Mouse (Mus musculus): ENCODE measurements around the gene Map2. TPM values are rescaled to one million over a fixed set of nuclear protein-coding genes. Genes with fewer than 3 reads are reported as not detected.

Gene Map2
- polyA plus RNA-seq, 1 experiment from 2014 or later, result 0.66 TPM

DNA sequence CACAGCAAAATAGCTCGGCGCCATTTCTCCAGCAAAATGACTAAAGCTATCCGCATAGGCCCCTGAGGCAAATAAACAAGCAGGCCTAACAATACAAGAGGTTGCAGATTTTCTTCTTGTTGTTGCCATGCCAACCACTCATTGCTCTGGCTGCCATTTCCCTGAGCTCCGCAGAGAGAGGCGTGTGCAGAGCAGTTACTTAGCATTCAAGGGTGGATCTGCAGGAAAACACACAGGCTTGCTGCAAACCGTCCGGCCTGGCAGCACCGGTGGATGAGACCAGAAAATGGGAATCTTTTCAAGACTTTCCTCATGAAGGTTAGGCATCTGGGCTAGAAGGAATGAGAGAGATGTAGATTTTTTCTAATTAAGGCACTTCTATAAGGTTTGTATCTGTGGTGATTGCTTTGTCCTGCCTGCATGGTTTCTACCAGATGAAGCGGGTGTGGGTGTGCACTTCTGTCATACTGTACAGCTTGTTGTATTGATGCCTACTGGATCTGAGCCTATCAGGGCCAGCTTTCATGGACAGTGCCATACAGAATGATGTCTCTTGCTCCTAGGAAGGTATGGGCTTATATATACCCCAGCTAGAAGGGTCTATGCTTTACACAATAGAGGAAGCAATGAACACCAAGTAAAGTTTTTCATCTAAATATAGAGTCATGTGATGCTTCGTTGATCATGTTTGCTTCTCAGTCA, 211.8 kb downstream of the Map2 start:
- TF ChIP-seq EP300 (IDR thresholded peaks at IDR 0.05; ENCODE audit: low read depth), result no peak
- DNase-seq (no peak), ATAC-seq (no peak)
- Histone ChIP-seq H3K4me2 (ENCODE audit: low read depth, low read length) (no peak overlapping the region), H3K27me3 (ENCODE audit: insufficient read depth, low read length) (no peaks in the 10 kb centered on the region), H3K36me3 (replicated peaks; ENCODE audit: insufficient read depth, low read length) (no peaks in the 10 kb centered on the region), H3K9me3 (ENCODE audit: low read length) (no peaks in the 10 kb centered on the region), H3K4me1 (ENCODE audit: insufficient read depth) (no peaks in the 10 kb centered on the region), H3K27ac (ENCODE audit: low read depth) (no peak overlapping the region), H3K4me3 (ENCODE audit: low read depth, low read length) (no peak overlapping the region), H3K9ac (replicated peaks) (no peak overlapping the region)
- WGBS (ENCODE audit: insufficient replicate concordance), result 71% methylated on average over 10 of the region's 10 CpGs

- H3K4me2 ChIP-seq (ENCODE audit: low read depth, low read length), result no peak overlapping the region
- WGBS (ENCODE audit: insufficient replicate concordance), result 65% methylated on average over 8 of the region's 8 CpGs
- H3K9ac ChIP-seq (replicated peaks), result no peak overlapping the region
- no peaks in the 10 kb centered on the region for H3K9me3 ChIP-seq (ENCODE audit: low read length)
- H3K27ac ChIP-seq (ENCODE audit: low read depth), result no peak overlapping the region
- TF ChIP-seq CTCF (IDR thresholded peaks at IDR 0.05; ENCODE audit: low read depth) (no peak), EP300 (IDR thresholded peaks at IDR 0.05; ENCODE audit: low read depth) (no peak)
- no peak for ATAC-seq
- H3K27me3 ChIP-seq (ENCODE audit: insufficient read depth, low read length), result no peaks in the 10 kb centered on the region
- DNase-seq, result no peak
- no peaks in the 10 kb centered on the region for H3K36me3 ChIP-seq (replicated peaks; ENCODE audit: insufficient read depth, low read length)
- H3K4me3 ChIP-seq (ENCODE audit: low read depth, low read length), result no peak overlapping the region
- no peaks in the 10 kb centered on the region for H3K4me1 ChIP-seq (ENCODE audit: insufficient read depth)
These were observed 213.5 kb downstream of the Map2 start for GRCm38 (mm10) chr1:66388561-66388960.

DNA sequence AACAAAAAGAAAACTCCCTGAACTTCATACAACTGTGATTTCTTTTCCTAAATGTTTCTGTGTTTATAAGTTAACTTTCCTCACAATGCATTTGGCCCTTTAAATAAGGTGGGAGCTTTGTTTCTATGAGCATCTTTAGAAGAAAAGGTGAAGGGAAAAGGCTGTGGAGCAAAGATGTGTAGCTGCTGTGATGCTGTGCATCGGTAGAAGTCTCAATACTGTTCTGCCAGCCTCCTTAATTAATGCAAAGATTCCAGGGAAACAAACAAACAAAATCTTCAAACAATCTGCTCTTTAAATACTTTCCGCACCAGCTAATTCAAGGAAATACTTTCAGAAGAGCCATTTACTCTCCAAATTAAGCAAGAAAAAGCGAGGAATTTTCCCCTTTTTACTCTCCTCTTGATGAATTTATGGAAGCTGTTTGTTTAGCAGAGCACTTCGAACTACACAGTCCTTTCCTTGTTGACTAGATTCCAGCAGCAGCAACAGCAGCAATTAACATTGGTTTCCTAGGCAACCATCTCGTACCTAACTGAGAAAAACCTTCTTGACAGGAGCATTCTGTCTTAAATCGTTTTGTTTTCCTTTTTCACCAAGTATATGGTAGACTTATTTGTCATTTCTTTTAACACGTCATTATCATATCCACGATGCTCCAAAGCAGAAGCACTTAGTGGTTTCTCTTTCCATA, 220.0 kb downstream of the Map2 start:
- H3K27ac ChIP-seq (ENCODE audit: low read depth), result no peak overlapping the region
- no peaks in the 10 kb centered on the region for H3K9me3 ChIP-seq (ENCODE audit: low read length)
- TF ChIP-seq CTCF (IDR thresholded peaks at IDR 0.05; ENCODE audit: low read depth) (no peak), EP300 (IDR thresholded peaks at IDR 0.05; ENCODE audit: low read depth) (no peak)
- H3K36me3 ChIP-seq (replicated peaks; ENCODE audit: insufficient read depth, low read length), result no peaks in the 10 kb centered on the region
- no peak overlapping the region for H3K4me2 ChIP-seq (ENCODE audit: low read depth, low read length)
- H3K4me1 ChIP-seq (ENCODE audit: insufficient read depth), result no peaks in the 10 kb centered on the region
- H3K9ac ChIP-seq (replicated peaks), result no peak overlapping the region
- H3K27me3 ChIP-seq (ENCODE audit: insufficient read depth, low read length), result no peaks in the 10 kb centered on the region
- 42% methylated on average over 8 of the region's 8 CpGs for WGBS (ENCODE audit: insufficient replicate concordance)
- ATAC-seq (no peak), DNase-seq (no peak)
- H3K4me3 ChIP-seq (ENCODE audit: low read depth, low read length), result no peak overlapping the region

GRCm38 (mm10) chr1:66395826-66396225, 220.8 kb downstream of the Map2 start:
- Histone ChIP-seq H3K27me3 (ENCODE audit: insufficient read depth, low read length) (no peaks in the 10 kb centered on the region), H3K4me2 (ENCODE audit: low read depth, low read length) (no peak overlapping the region), H3K4me1 (ENCODE audit: insufficient read depth) (no peaks in the 10 kb centered on the region), H3K36me3 (replicated peaks; ENCODE audit: insufficient read depth, low read length) (no peaks in the 10 kb centered on the region), H3K27ac (ENCODE audit: low read depth) (no peak overlapping the region), H3K9me3 (ENCODE audit: low read length) (no peaks in the 10 kb centered on the region), H3K4me3 (ENCODE audit: low read depth, low read length) (no peak overlapping the region), H3K9ac (replicated peaks) (no peak overlapping the region)
- TF ChIP-seq CTCF (IDR thresholded peaks at IDR 0.05; ENCODE audit: low read depth), result no peak
- no peak for TF ChIP-seq EP300 (IDR thresholded peaks at IDR 0.05; ENCODE audit: low read depth)
- no peak for ATAC-seq
- WGBS (ENCODE audit: insufficient replicate concordance), result 70% methylated on average over 2 of the region's 2 CpGs
- DNase-seq, result no peak

DNA sequence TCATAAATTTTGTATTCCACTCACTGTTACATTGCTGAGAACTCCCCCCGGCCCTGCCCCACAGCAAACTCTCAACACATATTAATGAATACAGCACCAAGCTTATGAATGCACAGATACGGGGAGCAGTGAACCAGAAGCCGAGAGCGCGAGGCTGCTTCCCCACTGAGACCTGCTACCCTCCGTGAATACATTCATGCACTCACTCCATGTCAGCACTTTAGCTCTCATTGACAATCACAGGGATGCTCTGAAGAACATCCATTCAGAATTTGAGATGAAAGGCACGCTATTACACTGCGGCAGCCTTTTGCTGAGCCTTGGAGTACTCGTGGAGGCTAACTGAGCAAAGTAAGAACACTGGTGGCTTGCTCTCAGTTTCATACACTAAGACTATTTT, 226.8 kb downstream of the Map2 start:
- no peaks in the 10 kb centered on the region for H3K9me3 ChIP-seq (ENCODE audit: low read length)
- H3K4me1 ChIP-seq (ENCODE audit: insufficient read depth), result no peaks in the 10 kb centered on the region
- H3K27me3 ChIP-seq (ENCODE audit: insufficient read depth, low read length), result no peaks in the 10 kb centered on the region
- no peak overlapping the region for H3K4me3 ChIP-seq (ENCODE audit: low read depth, low read length)
- no peak overlapping the region for H3K27ac ChIP-seq (ENCODE audit: low read depth)
- WGBS (ENCODE audit: insufficient replicate concordance), result 74% methylated on average over 9 of the region's 9 CpGs
- DNase-seq (no peak), ATAC-seq (no peak)
- TF ChIP-seq EP300 (IDR thresholded peaks at IDR 0.05; ENCODE audit: low read depth) (no peak), CTCF (IDR thresholded peaks at IDR 0.05; ENCODE audit: low read depth) (no peak)
- H3K4me2 ChIP-seq (ENCODE audit: low read depth, low read length), result no peak overlapping the region
- H3K36me3 ChIP-seq (replicated peaks; ENCODE audit: insufficient read depth, low read length), result no peaks in the 10 kb centered on the region
- no peak overlapping the region for H3K9ac ChIP-seq (replicated peaks)

DNA sequence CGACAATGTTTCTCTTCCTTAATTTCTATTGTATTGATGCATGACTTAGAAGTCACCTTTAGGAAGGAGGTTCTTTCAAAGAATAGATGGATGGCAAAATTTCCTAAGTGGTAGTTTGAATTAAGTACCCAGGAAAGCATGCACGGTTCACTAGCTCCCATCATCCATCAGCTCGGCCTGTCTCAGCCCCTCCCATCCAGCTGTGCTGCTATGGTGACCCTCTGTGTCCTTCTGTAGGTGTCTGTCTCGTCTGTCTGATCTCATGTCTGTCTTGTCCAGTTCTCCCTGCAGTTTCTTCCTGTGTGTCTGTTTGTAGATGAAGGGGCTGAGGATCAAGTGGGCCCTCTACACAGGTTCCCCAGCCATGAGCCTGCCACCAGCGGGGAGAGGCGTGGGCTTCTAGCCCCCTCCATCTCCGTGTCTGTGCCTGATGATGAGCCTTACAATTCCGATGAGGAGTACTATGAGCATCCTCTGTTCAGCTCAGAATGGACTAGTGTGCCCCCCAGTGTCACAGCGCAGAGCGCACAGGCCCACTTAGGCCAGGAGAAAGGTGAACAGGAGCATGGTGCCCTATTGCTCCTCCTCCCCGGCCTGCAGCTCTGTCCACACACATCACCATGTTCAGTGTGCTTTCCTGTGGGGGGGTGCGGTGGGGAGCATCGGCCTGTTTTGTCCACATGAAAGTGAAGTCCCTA, 232.3 kb downstream of the Map2 start:
- H3K4me1 ChIP-seq (ENCODE audit: insufficient read depth), result no peaks in the 10 kb centered on the region
- no peak for DNase-seq
- no peak overlapping the region for H3K4me3 ChIP-seq (ENCODE audit: low read depth, low read length)
- H3K36me3 ChIP-seq (replicated peaks; ENCODE audit: insufficient read depth, low read length), result no peaks in the 10 kb centered on the region
- H3K27ac ChIP-seq (ENCODE audit: low read depth), result no peak overlapping the region
- H3K4me2 ChIP-seq (ENCODE audit: low read depth, low read length), result no peak overlapping the region
- WGBS (ENCODE audit: insufficient replicate concordance), result 68% methylated on average over 13 of the region's 13 CpGs
- no peak overlapping the region for H3K9ac ChIP-seq (replicated peaks)
- ATAC-seq, result no peak
- no peaks in the 10 kb centered on the region for H3K9me3 ChIP-seq (ENCODE audit: low read length)
- H3K27me3 ChIP-seq (ENCODE audit: insufficient read depth, low read length), result no peaks in the 10 kb centered on the region
- TF ChIP-seq EP300 (IDR thresholded peaks at IDR 0.05; ENCODE audit: low read depth) (no peak), CTCF (IDR thresholded peaks at IDR 0.05; ENCODE audit: low read depth) (no peak)
